Mouse (Mus musculus): Measurements from ENCODE around the gene Dusp18. TPM values are rescaled to one million over a fixed set of nuclear protein-coding genes. Genes with fewer than 3 reads are reported as not detected.
A peak's percentile ranks its signal among the peaks of the same experiment; 100 is the strongest.

Gene Dusp18
- total RNA-seq (2015), result 0.78 and 1.2 TPM in 2 replicates
- total RNA-seq (2017), result 0.17 and 0.51 TPM in 2 replicates

- peak; percentile 100 for ATAC-seq (replicated peaks; ENCODE audit: poor library complexity)
Observed at GRCm38 (mm10) chr11:3894406-3895281, at the start of gene Dusp18, which contains the start of gene 4921536K21Rik. Gene Dusp18 (plus strand): TSS chr11:3895240. Gene 4921536K21Rik (minus strand): TSS chr11:3895098.

- no peak for ATAC-seq (replicated peaks; ENCODE audit: poor library complexity)
Observed at GRCm38 (mm10) chr11:3846351-3846750, 48.7 kb upstream of the Dusp18 start.

GRCm38 (mm10) chr11:3849469-3850314 is 45.3 kb upstream of the Dusp18 start:
- 0 out of 2 replicates have a peak, but pooled peaks have one; percentile 11 for ATAC-seq (replicated peaks; ENCODE audit: poor library complexity)

GRCm38 (mm10) chr11:3850315-3850614 is 44.8 kb upstream of the Dusp18 start:
- no peak for ATAC-seq (replicated peaks; ENCODE audit: poor library complexity)

GRCm38 (mm10) chr11:3850746-3851277 is 44.2 kb upstream of the Dusp18 start:
- ATAC-seq (replicated peaks; ENCODE audit: poor library complexity), result no peak

- no peak for ATAC-seq (replicated peaks; ENCODE audit: poor library complexity)
Observed at GRCm38 (mm10) chr11:3851872-3852271, 43.2 kb upstream of the Dusp18 start.

GRCm38 (mm10) chr11:3853031-3853430 is 42.0 kb upstream of the Dusp18 start:
- no peak for ATAC-seq (replicated peaks; ENCODE audit: poor library complexity)

GRCm38 (mm10) chr11:3853481-3854034 is 41.5 kb upstream of the Dusp18 start:
- peak; percentile 97 for ATAC-seq (replicated peaks; ENCODE audit: poor library complexity)

- no peak for ATAC-seq (replicated peaks; ENCODE audit: poor library complexity)
Observed at GRCm38 (mm10) chr11:3854156-3854555, 40.9 kb upstream of the Dusp18 start.

GRCm38 (mm10) chr11:3855846-3856245 is 39.2 kb upstream of the Dusp18 start:
- ATAC-seq (replicated peaks; ENCODE audit: poor library complexity), result no peak

GRCm38 (mm10) chr11:3857902-3858301 is 37.1 kb upstream of the Dusp18 start:
- no peak for ATAC-seq (replicated peaks; ENCODE audit: poor library complexity)

- ATAC-seq (replicated peaks; ENCODE audit: poor library complexity), result no peak
Observed at GRCm38 (mm10) chr11:3859778-3860177, 35.3 kb upstream of the Dusp18 start.

- ATAC-seq (replicated peaks; ENCODE audit: poor library complexity), result no peak
Observed at GRCm38 (mm10) chr11:3860361-3860760, 34.7 kb upstream of the Dusp18 start.

- no peak for ATAC-seq (replicated peaks; ENCODE audit: poor library complexity)
Observed at GRCm38 (mm10) chr11:3862661-3863453, 32.2 kb upstream of the Dusp18 start.

- ATAC-seq (replicated peaks; ENCODE audit: poor library complexity), result peak; percentile 95
Observed at GRCm38 (mm10) chr11:3863454-3864112, 31.5 kb upstream of the Dusp18 start, which contains the start of gene Osbp2. Gene Osbp2 (minus strand): TSS chr11:3863903.

- no peak for ATAC-seq (replicated peaks; ENCODE audit: poor library complexity)
Observed at GRCm38 (mm10) chr11:3864343-3864742, 30.7 kb upstream of the Dusp18 start.

GRCm38 (mm10) chr11:3876419-3876818 is 18.6 kb upstream of the Dusp18 start:
- no peak for ATAC-seq (replicated peaks; ENCODE audit: poor library complexity)

GRCm38 (mm10) chr11:3878660-3879059 is 16.4 kb upstream of the Dusp18 start:
- ATAC-seq (replicated peaks; ENCODE audit: poor library complexity), result no peak

- ATAC-seq (replicated peaks; ENCODE audit: poor library complexity), result peak; percentile 95
Observed at GRCm38 (mm10) chr11:3879836-3880235, 15.2 kb upstream of the Dusp18 start.

- no peak for ATAC-seq (replicated peaks; ENCODE audit: poor library complexity)
Observed at GRCm38 (mm10) chr11:3883711-3884110, 11.3 kb upstream of the Dusp18 start.
